Mouse (Mus musculus) left cerebral cortex, adult 9 months (tissue): ENCODE results near the gene Pde4dip.

ENCODE experiments used
- DNase-seq, 2 experiments: peaks; one replicate each; pipeline ENCODE4 v3.0.0; 2022; ENCODE audit warnings: low spot score in 2 of 2

The Pde4dip gene

GRCm38 (mm10) chr3:97802297-97802696 lies 86.2 kb downstream of the Pde4dip start:
- DNase-seq: no peak

DNA sequence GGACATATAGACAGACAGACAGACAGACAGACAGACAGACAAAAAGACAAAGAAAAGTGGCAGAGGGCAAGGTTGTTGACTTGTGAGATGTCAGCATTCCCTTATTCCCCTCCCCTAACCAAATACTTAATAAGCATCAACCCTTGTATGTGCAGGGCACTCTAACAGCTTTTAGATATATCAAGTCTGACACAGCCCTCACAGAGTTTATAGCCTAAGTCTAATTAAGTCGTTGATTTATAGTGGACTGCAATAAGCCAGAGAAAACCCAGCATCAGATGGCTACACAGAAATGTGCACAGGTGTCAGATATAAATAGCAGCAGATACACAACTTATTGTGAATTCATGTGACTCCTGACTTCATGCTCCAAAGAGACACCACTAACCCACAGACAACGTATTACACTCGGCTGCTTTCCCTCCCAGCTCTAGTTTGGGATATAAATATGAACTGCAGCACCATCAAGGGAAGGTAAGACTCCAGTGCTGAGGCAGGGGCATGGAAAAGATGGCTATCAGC lies 87.3 kb downstream of the Pde4dip start:
- DNase-seq: no peak

DNA sequence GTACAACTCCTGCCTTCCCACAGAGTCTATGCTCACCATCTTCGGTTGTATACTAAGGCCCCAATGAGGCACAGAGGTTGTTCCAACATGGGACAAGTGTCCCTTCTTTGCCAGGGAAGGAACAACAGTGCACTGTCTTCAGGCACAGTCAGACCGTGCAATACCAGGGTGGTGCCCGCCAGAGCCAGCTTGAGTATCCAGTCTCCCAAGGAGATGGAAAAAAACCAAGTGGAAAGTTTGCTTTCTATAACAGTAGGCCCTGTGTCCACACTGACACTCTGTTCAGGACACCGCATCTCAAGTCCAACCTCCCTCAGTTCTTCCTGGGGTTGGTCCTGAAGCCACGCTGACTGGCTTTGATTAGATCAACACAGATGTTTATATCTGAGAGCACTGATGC lies 87.8 kb downstream of the Pde4dip start:
- no peak for DNase-seq

DNA sequence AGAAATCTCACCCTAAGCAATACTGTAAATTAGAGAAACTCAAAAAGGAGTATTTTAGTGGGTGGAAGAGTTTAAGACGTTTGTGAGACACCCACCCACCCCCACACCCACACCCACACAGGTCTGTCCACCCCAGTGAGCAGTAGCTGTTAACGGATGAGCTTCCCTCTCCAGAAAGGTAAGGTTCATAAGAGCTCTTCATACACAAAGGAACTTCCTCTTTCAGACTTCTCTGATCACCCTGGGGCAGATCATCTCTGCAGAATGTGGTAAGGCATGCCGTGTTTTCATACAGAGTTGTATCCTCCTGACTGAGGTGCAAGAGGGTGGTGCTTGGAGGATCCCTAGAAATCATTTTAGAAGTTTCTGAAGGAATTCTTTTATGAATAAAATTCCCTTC lies 88.5 kb downstream of the Pde4dip start:
- no peak for DNase-seq

- no peak for DNase-seq
These were observed 89.2 kb downstream of the Pde4dip start for GRCm38 (mm10) chr3:97799267-97799666.

DNA sequence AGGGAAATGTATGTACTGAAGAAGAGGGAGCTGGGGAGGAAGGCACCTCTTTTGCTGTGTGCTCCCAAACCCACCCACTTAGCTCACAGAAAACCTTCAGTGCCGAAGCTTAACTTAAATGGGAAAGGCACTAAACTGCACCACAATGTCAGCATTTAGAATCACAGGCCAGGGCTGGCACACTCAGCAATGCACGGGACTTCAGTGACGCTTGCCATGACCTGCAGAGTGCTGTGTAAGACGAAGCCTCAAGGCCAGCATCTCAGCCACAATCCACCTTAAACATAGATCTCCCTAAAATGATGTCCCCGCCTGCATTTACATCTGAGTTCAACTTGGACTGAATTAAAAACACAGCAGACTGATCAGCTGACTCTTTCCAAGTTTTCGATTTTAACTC lies 91.1 kb downstream of the Pde4dip start:
- no peak for DNase-seq

DNA sequence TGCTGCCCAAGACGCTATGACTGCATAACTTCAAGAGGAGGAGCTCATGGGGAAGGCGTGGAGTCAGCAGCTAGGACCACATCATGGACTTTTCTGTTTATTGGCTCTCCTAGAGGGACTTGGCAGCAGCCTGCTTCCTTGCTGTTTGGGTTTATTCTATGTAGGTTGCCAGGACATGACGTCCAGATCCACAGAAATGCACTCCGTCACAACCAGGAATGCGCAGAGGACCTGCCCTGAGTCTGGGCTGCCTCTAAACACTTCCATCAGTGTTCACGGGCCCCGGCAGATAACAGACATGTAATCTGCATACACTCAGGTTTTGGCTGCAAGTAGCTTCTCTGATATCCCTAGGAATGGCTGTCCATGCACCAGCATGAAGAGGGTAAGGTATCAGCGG lies 94.5 kb downstream of the Pde4dip start:
- no peak for DNase-seq

- DNase-seq: no peak
These were observed 98.4 kb downstream of the Pde4dip start for GRCm38 (mm10) chr3:97790150-97790549.

DNA sequence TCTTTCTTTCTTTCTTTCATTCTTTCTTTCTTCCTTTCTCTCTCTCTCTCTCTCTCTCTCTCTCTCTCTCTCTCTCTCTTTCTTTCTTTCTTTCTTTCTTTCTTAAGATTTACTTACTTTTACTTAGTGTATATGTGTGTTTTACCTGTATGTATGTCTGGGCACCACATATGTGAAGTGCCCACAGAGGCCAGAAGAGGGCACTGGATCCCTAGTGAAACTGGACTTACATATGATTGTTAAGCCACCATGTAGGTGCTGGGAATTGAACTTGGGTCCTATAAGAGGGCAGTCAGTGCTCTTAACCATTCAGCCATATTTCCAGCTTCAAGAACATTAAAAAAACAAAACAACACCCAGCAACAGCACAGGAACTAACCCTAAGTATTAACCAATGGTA lies 99.2 kb downstream of the Pde4dip start:
- DNase-seq: no peak

GRCm38 (mm10) chr3:97776195-97776594 lies 112.3 kb downstream of the Pde4dip start:
- DNase-seq: no peak

DNA sequence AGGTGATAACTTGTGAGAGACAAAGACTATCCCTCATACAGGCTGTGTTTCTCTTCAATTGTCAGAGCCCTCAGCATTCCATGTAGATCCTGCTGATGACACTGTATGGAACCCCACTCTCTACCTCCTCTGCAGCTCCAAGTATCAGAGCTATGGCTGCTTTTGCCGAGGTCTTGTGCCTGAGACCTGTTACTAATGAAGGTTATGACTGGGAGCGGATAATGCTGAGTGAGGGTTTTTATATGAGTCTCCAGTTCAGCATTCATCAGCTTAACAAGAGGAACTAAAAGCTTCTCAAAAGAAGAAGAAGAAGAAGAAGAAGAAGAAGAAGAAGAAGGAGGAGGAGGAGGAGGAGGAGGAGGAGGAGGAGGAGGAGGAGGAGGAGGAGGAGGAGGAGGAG lies 112.8 kb downstream of the Pde4dip start:
- DNase-seq: no peak

DNA sequence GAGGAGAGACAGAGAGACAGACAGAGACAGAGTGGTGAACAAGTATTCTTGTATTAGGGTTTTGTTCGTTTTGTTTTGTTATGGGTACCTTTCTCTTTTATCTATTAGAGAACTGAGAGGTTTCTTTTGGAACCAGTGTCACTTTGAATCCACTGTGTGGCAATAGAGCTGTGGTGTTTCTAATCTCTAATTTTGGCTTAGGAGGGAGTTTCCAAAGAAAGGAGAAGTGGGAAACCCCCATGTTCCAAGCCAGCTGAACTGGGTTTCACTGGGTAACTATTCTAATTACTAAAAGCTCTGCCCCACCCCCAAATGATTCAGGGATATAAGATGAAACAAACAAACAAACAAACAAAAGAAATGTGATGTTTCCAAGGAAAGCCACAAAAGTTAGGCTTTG lies 113.6 kb downstream of the Pde4dip start:
- no peak for DNase-seq

- peak; percentile 89 to 94 for DNase-seq
These were observed 120.4 kb downstream of the Pde4dip start for GRCm38 (mm10) chr3:97767771-97768762.

DNA sequence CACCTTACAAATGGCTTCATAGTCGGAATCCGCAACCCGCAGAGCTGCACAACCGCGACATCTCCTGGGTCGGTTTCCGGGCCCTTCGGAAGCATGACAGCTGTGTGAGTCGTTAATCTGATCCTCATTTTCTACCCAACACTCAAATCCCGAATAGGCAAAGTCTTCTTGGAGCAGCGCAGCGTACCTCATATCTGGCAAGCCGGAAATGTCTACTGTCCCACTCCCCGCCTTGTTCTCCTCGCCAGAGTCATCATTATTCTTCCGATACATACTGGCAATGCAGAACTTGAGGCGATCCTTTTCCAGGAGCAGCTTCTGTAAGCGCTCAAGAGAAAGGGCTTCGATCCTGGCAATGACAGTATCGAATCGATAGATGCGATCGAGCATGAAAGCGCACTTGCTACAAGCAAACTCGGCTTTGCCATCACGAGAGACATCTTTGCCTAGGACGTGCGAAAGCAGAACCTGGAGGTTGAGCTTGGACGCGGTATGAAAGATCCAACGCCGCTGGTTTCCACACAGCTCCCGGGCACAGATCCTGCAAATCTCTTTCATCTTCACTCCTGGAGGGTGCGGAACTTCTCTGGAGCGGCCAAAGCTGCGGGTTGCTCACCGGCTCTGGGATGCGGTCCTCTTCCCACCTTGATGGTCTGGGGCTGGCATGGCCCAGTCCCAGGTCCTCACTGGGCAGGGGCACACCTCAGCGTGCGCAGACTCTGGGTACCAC lies 121.3 kb downstream of the Pde4dip start:
- DNase-seq: peak in 1 of 2 experiments; percentile 34

- DNase-seq: no peak
These were observed 122.0 kb downstream of the Pde4dip start for GRCm38 (mm10) chr3:97766459-97766858.

- no peak for DNase-seq
These were observed 124.4 kb downstream of the Pde4dip start for GRCm38 (mm10) chr3:97764152-97764551.

- DNase-seq: no peak
These were observed 126.6 kb downstream of the Pde4dip start for GRCm38 (mm10) chr3:97761951-97762350.

GRCm38 (mm10) chr3:97761168-97761567 lies 127.3 kb downstream of the Pde4dip start:
- no peak for DNase-seq

DNA sequence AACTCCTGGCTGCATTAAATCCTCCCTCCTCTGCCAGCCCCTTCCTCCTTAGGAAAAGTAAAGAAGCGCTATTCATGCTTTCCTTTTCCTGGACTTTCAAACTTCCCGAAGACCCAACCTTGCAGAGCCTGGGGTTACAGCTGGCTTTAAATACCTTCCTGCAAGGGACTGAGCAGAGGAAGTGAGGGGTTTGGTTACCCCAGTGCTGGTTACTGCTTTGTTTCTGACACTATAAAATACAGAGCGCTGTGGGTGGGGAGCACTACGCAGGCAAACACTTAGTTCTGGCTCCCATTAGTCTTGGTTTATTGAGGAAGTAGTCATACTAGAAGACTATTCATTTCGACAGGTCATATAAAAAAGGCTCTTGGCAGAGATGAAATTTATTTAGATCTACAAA lies 128.7 kb downstream of the Pde4dip start:
- DNase-seq: no peak

GRCm38 (mm10) chr3:97757501-97757900 lies 131.0 kb downstream of the Pde4dip start:
- no peak for DNase-seq

- no peak for DNase-seq
These were observed 132.0 kb downstream of the Pde4dip start for GRCm38 (mm10) chr3:97756283-97757074.

DNA sequence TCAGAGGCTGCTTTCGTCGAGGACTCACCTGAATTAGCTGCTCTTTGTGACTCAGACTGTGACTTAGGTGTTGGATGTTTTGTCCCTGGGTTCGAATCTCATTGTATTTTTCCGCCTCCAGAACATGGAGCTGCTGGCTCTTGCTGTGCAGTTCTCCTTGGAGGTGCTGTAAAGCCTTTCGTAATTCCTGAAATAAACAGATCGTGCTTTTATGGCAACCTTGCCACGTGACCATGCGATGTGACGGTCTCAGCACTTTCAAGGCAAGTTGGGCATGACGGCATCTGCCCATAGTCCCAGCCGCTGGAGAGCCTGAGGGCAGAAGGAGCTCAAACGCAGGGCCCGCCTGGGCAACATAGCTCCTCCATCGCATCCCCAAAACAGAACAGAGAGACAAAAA lies 133.1 kb downstream of the Pde4dip start:
- no peak for DNase-seq
